Mouse (Mus musculus) ES-Bruce4 (cell line): Measurements from ENCODE around the gene Sdf2l1.

Experiments
- CTCF ChIP-seq: IDR thresholded peaks from one replicate; pipeline ENCODE4 v1.8.1; 2011; ENCODE audit warnings: low read depth, low read length
- EP300 ChIP-seq: IDR thresholded peaks from 2 replicates; pipeline ENCODE4 v1.6.1; 2011; ENCODE audit warnings: low read depth, low read length; ENCODE audit not compliant: insufficient read depth
- POLR2A ChIP-seq: IDR thresholded peaks from one replicate; pipeline ENCODE4 v1.8.1; 2011; ENCODE audit warnings: low read length; ENCODE audit not compliant: insufficient read depth

DNA sequence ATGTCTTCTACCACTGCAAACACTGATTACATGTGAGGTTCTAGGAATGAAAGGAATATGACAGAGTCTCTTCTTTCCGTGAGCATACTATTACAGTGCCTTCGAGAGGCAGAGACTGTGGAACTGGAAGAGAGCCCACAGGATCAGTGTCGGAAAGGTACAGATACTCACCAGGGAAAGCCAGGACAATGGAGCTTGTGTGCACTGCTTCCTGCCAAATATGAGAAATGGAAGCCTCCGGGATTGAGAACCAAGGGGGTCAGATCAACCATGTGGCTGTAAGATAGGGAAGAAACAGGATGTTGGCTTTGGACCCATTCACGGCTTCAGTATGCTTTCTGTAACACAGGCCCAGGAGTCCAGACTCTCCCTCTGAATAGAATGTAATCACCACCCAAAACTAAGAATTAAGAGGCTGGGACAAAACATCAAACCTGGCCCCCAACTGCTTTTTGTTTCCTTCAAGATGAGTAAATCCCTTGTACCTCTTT, 14.8 kb downstream of the Sdf2l1 start:
- TF ChIP-seq CTCF = no peak
- no peak for TF ChIP-seq POLR2A
- no peak for TF ChIP-seq EP300
